Mouse (Mus musculus) liver, embryonic 11.5 days (tissue): ENCODE data around the gene Zswim9. TPM values are rescaled to one million over a fixed set of nuclear protein-coding genes. Genes with fewer than 3 reads are reported as not detected.

ENCODE experiments used
- ATAC-seq: fragments of 200-750 bp; cut with Nextera tagmentation; replicated peaks from 2 replicates; pipeline ENCODE4 v1.8.0; 2017; ENCODE audit warnings: moderate number of reproducible peaks, mild to moderate bottlenecking, moderate TSS enrichment, moderate library complexity; ENCODE audit not compliant: low FRiP score
- DNase-seq: peaks from one replicate; pipeline ENCODE4 v3.0.0-alpha.2; 2017; ENCODE audit warnings: low spot score
- H3K27ac ChIP-seq: fragments of 300-500 bp; sonication (generic); 2 replicates; pipeline ENCODE4 v1.5.1; 2014; ENCODE audit warnings: mild to moderate bottlenecking, low read depth, low read length, control low read depth
- H3K27me3 ChIP-seq: fragments of 300-500 bp; sonication (generic); replicated peaks from 2 replicates; pipeline ENCODE4 v1.6.1; 2014; ENCODE audit warnings: low read length, mixed read lengths; ENCODE audit not compliant: control insufficient read depth, insufficient read depth
- H3K36me3 ChIP-seq: fragments of 300-500 bp; sonication (generic); 2 replicates; pipeline ENCODE4 v1.6.1; 2014; ENCODE audit warnings: mild to moderate bottlenecking, low read length, moderate library complexity, mixed read lengths; ENCODE audit not compliant: control insufficient read depth, insufficient read depth
- H3K4me1 ChIP-seq: fragments of 300-500 bp; sonication (generic); replicated peaks from 2 replicates; pipeline ENCODE4 v1.6.1; 2014; ENCODE audit warnings: low read length, mixed read lengths; ENCODE audit not compliant: control insufficient read depth, insufficient read depth
- H3K4me2 ChIP-seq: fragments of 300-500 bp; sonication (generic); 2 replicates; pipeline ENCODE4 v1.6.1; 2014; ENCODE audit warnings: mild to moderate bottlenecking, control low read depth, moderate library complexity
- H3K4me3 ChIP-seq: fragments of 300-500 bp; sonication (generic); 2 replicates; pipeline ENCODE4 v1.5.1; 2014; ENCODE audit warnings: low read depth, low read length, control low read depth
- H3K9ac ChIP-seq: fragments of 300-500 bp; sonication (generic); 2 replicates; pipeline ENCODE4 v1.6.1; 2014; ENCODE audit warnings: low read depth, low read length, control low read depth
- H3K9me3 ChIP-seq: fragments of 300-500 bp; sonication (generic); 2 replicates; pipeline ENCODE4 v1.6.1; 2016; ENCODE audit warnings: low read length, inconsistent platforms, mixed read lengths; ENCODE audit not compliant: control insufficient read depth
- WGBS: fragments of 180-500 bp; shearing (Covaris S2); extraction: QIAGEN DNeasy Blood & Tissue Kit; methylation state at CpG from one replicate; pipeline ENCODE4 v1.1.7; 2014; 5-methylcytosine and 5-hydroxymethylcytosine counted together
- polyA plus RNA-seq: library from polyadenylated mRNA; unstranded; fragments of >200 nt; fragmentation: Nextera tagmentation; extraction: Ambion mirVana; gene quantifications from 2 replicates; pipeline ENCODE4 v1.2.1, GENCODE M21; 2014

The Zswim9 gene
- polyA plus RNA-seq, 1 experiment from 2014 or later, result 2.9 TPM

DNA sequence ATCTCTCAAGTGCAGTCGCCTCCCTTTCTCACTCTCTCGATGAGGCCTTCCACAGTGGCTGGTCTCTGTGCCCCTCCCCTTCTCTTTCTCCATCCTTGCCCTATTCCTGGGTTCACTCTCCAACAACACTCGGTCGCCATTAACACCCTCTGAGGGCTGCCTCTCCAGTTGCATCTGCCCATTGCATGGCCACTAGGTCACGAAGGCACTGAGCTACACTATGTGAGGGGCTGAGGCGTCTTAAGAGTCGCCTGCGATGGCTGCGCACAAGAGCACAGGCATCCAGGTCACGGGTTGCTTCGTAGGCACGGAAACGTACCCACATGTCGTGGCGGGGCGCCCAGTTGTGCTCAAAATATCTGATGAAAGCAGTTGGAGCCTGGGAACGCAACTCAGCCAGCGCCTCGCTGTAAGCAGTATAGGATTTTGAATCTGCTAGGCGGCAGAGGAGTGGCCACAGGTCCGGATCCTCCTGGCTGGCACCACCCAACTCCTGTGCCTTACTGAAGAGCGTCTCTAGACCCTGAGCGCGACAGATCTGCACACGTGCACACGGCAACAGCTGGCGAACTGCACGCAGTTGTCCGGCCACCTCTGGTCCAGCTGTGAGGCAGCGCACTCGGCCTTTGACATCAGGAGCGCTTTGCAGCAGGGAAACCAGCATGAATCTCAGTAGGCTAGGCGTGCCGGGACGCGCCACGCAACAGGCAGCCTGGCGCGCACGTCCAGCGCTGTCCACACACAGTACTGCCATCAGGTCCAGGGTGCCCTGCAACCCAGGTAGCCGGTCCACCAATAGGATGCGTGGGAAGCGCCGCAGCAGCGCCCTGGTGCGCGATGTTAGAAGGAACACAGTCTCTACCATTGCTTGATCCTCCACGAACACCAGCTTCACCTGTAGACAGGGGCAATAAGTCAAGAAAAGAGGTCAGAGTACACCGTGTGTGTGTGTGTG lies 17.5 kb downstream of the Zswim9 start:
- Histone ChIP-seq H3K9ac (no peak overlapping the region), H3K4me2 (no peak overlapping the region), H3K36me3 (no peaks in the 10 kb centered on the region), H3K4me3 (no peak overlapping the region), H3K9me3 (no peaks in the 10 kb centered on the region), H3K4me1 (no peaks in the 10 kb centered on the region), H3K27ac (no peak overlapping the region), H3K27me3 (no peaks in the 10 kb centered on the region)
- WGBS, result 37% methylated on average over 50 of the region's 50 CpGs
- ATAC-seq (no peak), DNase-seq (no peak)

DNA sequence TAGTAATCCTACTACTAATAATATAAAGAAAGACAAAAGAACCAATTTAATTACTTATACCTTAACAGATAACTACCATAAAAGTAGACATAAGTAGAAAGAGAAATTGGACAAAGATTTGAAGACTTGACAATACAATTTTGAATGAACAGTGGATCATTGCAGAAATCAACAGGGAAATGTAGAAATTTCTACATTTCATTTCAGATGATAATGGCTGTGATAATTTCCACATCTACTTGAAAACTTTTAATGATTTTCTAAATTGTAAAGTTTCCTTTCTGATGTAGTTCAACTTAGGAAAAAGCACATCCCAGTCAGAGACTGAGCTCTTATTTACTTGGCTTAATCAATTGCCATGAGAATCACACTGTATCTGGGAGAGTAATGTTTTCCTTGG lies 65.8 kb downstream of the Zswim9 start, which contains the start of gene Vmn1r89:
Gene Vmn1r89 (plus strand): TSS at position 301 of the 400 bp plus-strand sequence.
- H3K4me3 ChIP-seq, result no peak within 1 kb of the TSS
- DNase-seq (no peak), ATAC-seq (no peak)
- H3K9me3 ChIP-seq, result no peaks in the 10 kb centered on the region
- no peak within 1 kb of the TSS for H3K4me2 ChIP-seq
- H3K27me3 ChIP-seq, result no peaks in the 10 kb centered on the region
- no peak within 1 kb of the TSS for H3K27ac ChIP-seq
- no peak within 1 kb of the TSS for H3K9ac ChIP-seq
- no peaks in the 10 kb centered on the region for H3K36me3 ChIP-seq
- H3K4me1 ChIP-seq, result no peaks in the 10 kb centered on the region

Other genes with a start within 250 kb of the Zswim9 start
- 134 and 142 TPM in 2 replicates for gene Chmp2a, start 243.9 kb downstream of the Zswim9 start, polyA plus RNA-seq
- 178 and 183 TPM in 2 replicates for gene Ube2m, start 240.4 kb downstream of the Zswim9 start, polyA plus RNA-seq
- 1.6 and 1.9 TPM in 2 replicates for gene Mzf1, start 224.0 kb downstream of the Zswim9 start, polyA plus RNA-seq
- not detected in 2 replicates for gene Vmn1r85, start 183.5 kb downstream of the Zswim9 start, polyA plus RNA-seq
- gene Vmn1r86, start 158.8 kb downstream of the Zswim9 start, polyA plus RNA-seq, result not detected in 2 replicates
- not detected in 2 replicates for gene Vmn1r87, start 138.6 kb downstream of the Zswim9 start, polyA plus RNA-seq
- gene Vmn1r88, start 119.2 kb downstream of the Zswim9 start, polyA plus RNA-seq, result 0.03 TPM in 1 of 2 replicates, not detected in the other
- gene Vmn1r89, start 65.7 kb downstream of the Zswim9 start, polyA plus RNA-seq, result not detected in 2 replicates
- 171 and 177 TPM in 2 replicates for gene Lig1, start 1.4 kb downstream of the Zswim9 start, polyA plus RNA-seq
- 1.3 and 2.1 TPM in 2 replicates for gene Pla2g4c, start 45.9 kb upstream of the Zswim9 start, polyA plus RNA-seq
- 0.14 TPM in 1 of 2 replicates, not detected in the other for gene Cabp5, start 119.4 kb upstream of the Zswim9 start, polyA plus RNA-seq
- not detected in 2 replicates for gene Bsph1, start 172.1 kb upstream of the Zswim9 start, polyA plus RNA-seq